Mouse (Mus musculus) neural tube, embryonic 10.5 days (tissue): ENCODE data around the gene Krt2.
A peak's percentile ranks its signal among the peaks of the same experiment; 100 is the strongest.

Source experiments
- DNase-seq: peaks from one replicate; pipeline ENCODE4 v3.0.0-alpha.2; 2017; ENCODE audit warnings: low spot score; ENCODE audit errors: extremely low spot score

The Krt2 gene

DNA sequence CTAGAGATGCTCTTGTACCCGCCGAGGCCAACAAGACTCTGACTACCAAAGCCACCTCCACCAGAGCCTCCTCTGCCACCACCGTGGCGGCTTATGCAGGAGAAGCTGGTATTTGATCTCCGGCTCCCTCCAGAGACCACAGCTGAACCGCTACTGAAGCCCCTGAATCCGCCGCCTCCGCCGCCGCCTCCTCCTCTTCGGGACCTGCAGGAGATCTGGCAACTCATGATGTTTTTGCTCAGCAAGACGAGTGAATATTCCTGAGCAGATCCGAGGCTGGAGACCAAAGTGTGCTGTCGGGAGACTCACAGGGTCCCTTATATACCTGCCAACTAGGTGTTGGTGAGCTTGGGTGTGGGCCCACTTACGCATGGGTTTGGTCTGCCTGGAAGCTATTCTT is at the start of gene Krt2:
Gene Krt2, minus strand, starts transcription at position 295 of the 400 bp plus-strand sequence.
- no peak for DNase-seq

- no peak for DNase-seq
Observed at GRCm38 (mm10) chr15:101866754-101867153, 48.8 kb upstream of the Krt2 start.

DNA sequence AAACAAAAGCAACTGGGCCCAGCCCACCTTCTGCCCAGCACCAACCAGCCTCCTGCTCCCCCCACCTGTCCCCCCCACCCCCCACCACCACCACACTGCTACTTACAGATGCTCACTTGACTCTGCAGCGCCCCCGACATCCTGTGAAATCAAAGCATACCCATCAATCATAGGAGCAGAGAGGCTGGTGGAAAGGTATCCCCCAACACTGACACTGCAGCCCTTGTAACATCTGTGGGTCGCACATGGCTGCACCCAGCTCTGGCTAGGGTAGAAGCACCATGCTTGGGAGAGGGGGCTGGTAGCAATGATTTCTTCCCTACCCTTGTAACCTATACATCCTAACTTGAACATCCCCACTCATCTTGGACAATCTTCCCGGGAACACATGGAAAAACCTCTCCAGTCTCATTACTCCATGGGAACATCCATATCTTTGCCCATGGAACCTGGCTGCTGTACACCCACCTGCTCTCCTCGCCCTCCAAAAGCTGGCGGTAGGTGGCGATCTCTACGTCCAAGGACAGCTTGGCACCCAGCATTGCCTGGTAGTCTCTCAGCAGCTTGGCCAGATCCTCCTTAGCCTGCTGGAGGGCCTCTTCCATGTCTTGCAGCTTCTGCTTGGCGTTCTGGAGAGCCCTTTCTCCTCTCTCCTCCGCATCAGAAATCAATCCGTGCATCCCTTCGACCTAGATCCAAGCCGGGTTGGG is 42.6 kb upstream of the Krt2 start:
- no peak for DNase-seq

DNA sequence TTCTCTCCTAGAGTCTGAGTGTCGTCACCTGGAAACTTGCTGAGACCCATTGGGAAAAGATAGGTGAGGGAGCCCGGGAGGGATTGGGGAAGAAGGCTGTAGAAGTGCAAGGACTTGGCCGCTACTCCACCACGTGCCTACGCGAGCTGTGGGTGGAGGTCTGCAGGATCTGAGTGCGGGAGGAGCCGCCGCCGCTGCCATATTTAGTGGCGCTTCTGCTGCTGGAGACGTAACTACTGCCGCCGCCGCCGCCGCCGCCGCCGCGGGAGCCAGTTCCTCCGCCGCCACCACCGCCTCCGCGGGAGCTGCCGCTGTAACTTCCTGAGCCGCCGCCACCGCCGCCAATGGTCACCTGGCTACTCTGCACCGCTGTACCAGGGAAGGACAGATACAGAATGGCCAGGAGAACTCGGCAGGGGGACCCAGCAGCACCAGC is 41.8 kb upstream of the Krt2 start:
- peak; percentile 63 for DNase-seq

- no peak for DNase-seq
Observed at GRCm38 (mm10) chr15:101858673-101859425, 40.9 kb upstream of the Krt2 start.

- DNase-seq = no peak
Observed at GRCm38 (mm10) chr15:101856696-101857095, 38.7 kb upstream of the Krt2 start.

- no peak for DNase-seq
Observed at GRCm38 (mm10) chr15:101855732-101856131, 37.8 kb upstream of the Krt2 start.

- DNase-seq = no peak
Observed at GRCm38 (mm10) chr15:101854294-101854693, 36.3 kb upstream of the Krt2 start.

- DNase-seq = no peak
Observed at GRCm38 (mm10) chr15:101852571-101852970, 34.6 kb upstream of the Krt2 start.

DNA sequence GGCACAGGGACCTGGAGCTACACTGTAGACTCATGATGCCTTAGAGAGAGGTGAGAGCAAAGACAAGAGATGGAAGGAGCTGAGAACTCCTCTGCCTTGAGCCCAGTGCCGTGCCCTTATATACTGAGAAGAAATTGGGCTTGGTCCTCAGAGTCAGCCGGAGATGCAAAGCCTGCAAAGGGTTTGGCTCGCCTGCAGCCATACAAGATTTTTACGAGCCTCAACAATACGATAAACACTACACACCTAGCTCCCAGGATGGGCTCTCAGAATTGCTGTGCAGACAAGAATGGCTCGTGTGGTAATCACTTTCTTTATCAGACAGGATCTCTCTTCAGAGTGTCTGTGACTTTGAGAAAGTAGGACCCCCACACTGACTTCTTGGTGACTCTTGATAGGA is 32.7 kb upstream of the Krt2 start, which contains the start of gene Krt1:
Gene Krt1, minus strand, starts transcription at position 101 of the 400 bp plus-strand sequence.
- no peak for DNase-seq

DNA sequence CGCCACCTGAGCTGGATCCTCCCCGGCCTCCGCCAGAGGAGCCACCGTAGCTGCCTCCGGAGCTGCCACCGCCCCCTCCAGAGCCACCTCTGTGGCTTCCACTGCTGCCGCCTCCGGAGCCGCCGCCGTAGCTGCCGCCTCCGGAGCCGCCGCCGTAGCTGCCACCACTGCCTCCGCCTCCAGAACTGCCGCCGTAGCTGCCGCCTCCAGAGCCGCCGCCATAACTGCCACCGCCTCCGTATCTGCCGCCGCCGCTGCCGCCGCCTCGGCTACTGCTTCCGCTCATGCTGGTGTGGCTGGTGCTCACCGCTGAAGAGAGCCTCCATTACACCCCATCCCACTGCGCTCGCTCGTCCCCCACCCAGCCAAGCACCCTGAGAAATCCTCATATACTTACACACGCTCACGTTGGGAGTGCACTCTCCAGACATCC is 28.0 kb upstream of the Krt2 start:
- DNase-seq = peak; percentile 67

- no peak for DNase-seq
Observed at GRCm38 (mm10) chr15:101843192-101843591, 25.2 kb upstream of the Krt2 start.

- no peak for DNase-seq
Observed at GRCm38 (mm10) chr15:101834784-101835328, 16.9 kb upstream of the Krt2 start.

DNA sequence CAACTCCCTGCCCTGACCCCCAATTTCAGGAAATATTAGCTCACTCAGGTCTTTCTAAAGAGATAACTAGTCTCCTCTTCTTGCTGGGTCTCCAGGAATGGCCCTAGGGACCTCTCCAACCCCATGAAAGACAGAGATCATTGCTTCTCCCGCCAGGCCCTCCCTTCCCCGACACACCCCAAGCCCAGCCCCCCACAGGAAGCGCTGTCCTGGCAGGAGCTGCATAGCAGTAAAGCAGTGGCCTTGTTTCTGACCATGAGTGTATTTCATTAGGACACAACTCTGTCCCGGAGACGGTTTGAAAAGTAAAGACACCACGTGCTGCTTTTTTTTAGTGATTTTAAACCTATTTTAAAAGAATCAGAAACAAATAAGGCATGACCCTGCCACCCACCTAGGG is 15.2 kb upstream of the Krt2 start:
- no peak for DNase-seq

DNA sequence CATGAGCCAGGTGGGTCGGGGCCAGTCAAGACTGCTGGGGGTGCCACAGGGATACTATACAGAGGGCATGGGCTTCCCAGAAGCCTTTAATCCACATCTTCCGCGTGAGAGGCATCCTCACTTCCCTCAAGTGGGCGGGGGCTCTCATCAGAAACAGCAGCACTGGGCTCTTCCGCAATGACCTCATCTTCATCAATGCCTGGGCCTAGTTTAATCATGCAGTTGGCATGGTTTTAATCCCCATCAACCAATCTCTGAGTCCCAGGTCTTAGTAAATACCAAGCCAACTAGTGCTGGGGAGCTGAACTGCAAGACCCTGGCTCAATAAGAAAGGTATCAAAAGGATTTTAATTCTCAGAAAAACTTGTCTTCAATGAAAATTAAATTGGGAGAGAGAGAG is 11.5 kb upstream of the Krt2 start:
- DNase-seq = no peak

GRCm38 (mm10) chr15:101821786-101822185 is 3.8 kb upstream of the Krt2 start:
- DNase-seq = no peak

GRCm38 (mm10) chr15:101803052-101803822 is 14.7 kb downstream of the Krt2 start:
- DNase-seq = no peak

- DNase-seq = no peak
Observed at GRCm38 (mm10) chr15:101802296-101802835, 15.6 kb downstream of the Krt2 start, which contains the start of gene Krt73. TSS of gene Krt73 (minus strand) at chr15:101802346.

GRCm38 (mm10) chr15:101790867-101791266 is 27.1 kb downstream of the Krt2 start:
- DNase-seq = no peak

- DNase-seq = no peak
Observed at GRCm38 (mm10) chr15:101786360-101786759, 31.6 kb downstream of the Krt2 start, which contains the start of gene Krt72. TSS of gene Krt72 (minus strand) at chr15:101786460.

DNA sequence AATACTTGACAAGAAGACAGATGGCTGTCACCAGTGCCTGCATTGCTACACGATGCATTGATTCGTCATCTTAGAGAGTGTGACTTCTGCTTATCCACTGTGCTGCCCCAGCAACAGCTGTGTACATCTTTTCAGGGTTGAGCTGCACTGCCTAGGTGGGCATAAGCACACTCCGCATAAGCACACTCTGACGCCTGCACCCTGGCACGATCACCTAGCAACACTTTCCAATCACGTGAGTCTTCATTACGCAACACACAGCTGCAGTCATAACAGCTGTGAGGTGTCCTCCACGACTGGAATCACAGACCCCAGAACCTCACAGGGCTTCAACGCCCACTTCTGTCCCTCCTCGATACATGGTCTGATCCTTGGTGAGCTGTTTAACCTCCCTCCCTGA is 44.5 kb downstream of the Krt2 start:
- DNase-seq = no peak
